Mouse (Mus musculus): ENCODE results near the gene Mrrf.

The Mrrf gene

DNA sequence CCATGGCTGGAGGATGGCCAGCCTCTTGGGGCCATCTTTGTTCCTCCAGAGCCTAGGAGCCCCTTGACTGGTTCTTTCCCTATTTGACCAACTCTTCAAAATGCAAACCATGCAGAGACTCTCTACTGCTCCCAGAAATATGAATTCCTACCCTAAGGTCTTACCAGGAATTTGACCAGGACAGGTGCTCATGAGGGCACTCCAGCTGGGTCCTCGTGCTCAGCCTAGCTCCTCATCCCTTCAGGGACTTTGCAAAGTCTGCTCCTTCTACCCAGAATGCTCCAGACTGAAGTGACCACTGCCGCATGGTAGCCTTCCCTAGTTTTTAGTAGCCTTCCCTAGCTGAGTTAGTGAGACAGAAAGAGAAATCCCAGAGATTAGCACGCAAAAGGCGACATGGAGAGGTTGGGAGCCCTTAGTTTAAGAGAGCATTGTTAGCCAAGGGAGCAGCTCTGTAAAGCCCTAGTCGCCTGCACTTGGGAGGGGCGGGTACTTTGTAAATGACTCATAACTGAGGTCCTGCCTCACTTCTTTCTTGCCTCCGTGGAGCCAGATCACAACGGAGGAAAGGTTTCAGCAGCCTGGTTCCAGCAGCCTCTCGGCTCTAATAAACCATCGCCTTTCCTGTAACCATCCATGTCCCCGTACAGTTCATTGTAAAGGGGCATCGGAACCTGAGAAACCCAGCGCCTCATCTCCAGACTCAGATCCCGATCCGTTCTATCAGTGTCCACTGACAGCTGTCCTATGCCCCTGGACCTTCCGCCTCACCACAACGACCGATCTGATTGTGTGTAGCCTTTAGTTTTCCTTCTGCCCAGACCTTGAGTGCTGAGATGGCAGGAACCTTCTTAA is 65.8 kb downstream of the Mrrf start:
- no peak for DNase-seq (ENCODE audit: low read depth)

GRCm38 (mm10) chr2:36202611-36202880 is 66.4 kb downstream of the Mrrf start:
- no peak for DNase-seq (ENCODE audit: low read depth)

DNA sequence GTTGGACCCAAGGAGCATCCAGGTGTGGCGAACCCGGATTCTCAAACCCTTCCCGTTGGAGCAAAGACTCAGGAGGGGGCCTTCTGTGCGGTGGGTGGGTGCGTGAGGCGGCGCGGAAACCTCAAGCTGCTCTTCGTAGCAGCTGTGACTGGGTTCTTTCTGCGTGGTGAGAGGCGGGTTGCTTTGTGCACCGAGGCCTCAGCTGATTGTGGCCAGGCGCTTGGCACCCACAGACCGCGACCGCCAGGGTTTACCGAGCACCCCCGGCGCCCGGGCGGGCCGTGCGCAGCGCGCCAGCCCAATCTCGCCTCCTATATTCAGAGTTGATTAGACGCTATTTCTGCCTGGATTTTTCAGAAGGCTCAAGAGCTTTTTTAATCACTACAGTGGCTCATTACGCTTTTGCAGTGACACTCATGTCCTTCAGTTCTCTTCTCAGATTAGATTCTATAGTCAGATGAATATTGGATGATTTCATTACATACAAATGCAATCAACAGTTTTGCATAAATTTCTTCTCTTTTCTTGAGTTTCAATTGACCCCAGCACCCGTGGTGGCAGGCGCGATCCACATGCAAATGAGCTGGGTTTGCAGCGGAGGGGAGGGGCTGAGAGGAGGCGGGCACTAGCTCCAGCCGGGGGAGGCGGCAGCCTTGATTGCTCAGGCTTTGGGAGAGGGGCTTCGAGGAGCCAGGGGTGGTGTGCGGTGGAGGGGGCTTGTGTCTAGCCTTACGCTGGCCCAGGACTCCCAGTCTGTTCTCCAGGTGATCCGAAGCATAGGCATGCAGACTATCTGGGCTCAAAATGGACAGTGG is 67.0 kb downstream of the Mrrf start:
- DNase-seq (ENCODE audit: low read depth), result peak; percentile 15

GRCm38 (mm10) chr2:36204595-36204994 is 68.4 kb downstream of the Mrrf start:
- no peak for DNase-seq (ENCODE audit: low read depth)

GRCm38 (mm10) chr2:36207071-36207470 is 70.9 kb downstream of the Mrrf start:
- DNase-seq (ENCODE audit: low read depth), result no peak

GRCm38 (mm10) chr2:36210796-36211195 is 74.6 kb downstream of the Mrrf start:
- DNase-seq (ENCODE audit: low read depth), result no peak

DNA sequence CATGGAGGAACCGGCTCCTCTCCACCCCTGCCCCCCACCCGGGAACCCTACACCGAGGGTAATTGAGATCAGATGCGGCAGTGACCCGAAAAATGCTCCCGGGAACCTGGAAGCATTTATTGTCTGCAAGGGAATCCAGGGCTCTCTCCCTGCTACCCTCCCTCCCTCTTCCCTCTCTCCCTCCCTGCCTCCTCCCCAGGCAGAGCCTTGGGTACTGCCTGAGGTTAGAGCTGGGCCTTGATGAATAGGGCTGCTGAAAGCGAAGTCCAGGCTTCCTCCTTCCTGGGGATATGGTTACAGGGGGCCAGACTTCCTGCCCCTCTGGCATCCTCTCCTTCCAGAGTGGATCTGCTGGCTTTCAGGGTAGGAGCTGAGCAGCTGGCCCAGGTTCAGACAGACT is 75.6 kb downstream of the Mrrf start:
- no peak for DNase-seq (ENCODE audit: low read depth)

- DNase-seq (ENCODE audit: low read depth), result no peak
Observed at GRCm38 (mm10) chr2:36213108-36213507, 76.9 kb downstream of the Mrrf start.

GRCm38 (mm10) chr2:36214023-36214422 is 77.8 kb downstream of the Mrrf start:
- DNase-seq (ENCODE audit: low read depth), result peak; percentile 87

DNA sequence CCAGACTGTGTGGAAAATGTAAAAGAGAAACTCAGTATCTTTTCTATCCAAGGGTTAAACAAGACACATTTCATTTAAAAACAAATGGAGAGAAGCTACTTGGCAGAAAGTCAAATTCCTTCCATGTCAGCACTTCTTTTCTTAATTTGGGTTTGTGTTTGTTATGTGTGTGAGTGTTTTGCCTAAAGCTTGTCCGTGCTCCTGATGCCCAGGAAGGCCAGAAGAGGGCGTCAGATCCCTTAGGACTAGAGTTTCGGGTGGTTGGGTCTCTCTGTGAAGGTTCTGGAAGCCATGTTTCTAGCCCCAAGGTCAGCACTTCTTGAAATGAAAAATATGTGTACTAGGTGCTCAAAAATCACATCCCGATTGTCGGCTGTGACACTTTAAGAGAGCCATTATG is 78.2 kb downstream of the Mrrf start:
- no peak for DNase-seq (ENCODE audit: low read depth)

- DNase-seq (ENCODE audit: low read depth), result no peak
Observed at GRCm38 (mm10) chr2:36215203-36215739, 79.1 kb downstream of the Mrrf start.

DNA sequence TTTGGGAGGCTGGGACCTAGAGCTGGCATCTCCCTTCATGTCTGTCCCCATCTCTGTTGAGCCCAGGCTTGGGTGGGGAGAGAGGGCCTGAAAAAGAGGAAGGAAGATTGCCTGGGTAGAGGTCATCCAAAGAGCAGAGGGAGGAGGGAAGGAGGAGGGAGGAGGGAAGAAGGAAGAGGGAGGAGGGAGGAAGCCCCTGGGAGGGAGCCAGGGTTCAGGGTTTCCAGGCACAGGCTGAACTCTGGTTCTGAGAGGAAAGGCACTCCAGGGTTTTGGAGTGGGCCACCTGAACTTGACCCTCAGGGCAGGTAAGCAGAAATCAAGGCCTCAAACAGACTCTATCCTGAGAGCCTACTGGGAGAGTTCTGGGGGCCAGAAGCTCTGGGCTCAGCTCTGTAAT is 80.4 kb downstream of the Mrrf start:
- no peak for DNase-seq (ENCODE audit: low read depth)

- no peak for DNase-seq (ENCODE audit: low read depth)
Observed at GRCm38 (mm10) chr2:36216953-36217573, 80.9 kb downstream of the Mrrf start.

DNA sequence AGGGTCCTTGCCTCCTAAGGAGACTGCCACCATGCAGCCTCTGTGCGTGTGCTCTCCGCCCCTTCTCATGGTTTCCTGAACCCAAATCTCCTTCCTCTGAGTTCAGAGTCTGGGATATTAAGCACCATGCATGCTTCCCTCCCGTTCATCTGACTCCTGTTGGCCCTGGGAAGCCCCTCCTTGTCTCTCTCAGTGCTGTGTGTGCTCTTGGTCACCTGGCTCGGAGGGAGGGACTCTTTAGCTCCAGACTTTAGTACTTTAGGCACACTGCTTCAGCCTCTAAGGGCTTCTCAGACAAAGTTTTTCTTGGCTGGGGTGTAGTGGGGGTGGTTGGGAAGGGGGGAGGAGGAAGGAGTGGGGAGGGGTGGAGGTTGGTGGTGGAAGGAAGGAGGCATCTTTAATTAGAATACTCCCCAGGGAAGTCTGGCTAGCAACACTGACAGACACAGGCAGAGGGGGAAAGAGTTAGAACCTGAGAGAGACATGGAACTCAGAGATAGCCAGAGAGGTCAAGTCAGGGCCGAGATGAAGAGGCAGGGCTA is 81.6 kb downstream of the Mrrf start:
- no peak for DNase-seq (ENCODE audit: low read depth)

GRCm38 (mm10) chr2:36220106-36220505 is 83.9 kb downstream of the Mrrf start:
- no peak for DNase-seq (ENCODE audit: low read depth)

- DNase-seq (ENCODE audit: low read depth), result no peak
Observed at GRCm38 (mm10) chr2:36220891-36221290, 84.7 kb downstream of the Mrrf start.

DNA sequence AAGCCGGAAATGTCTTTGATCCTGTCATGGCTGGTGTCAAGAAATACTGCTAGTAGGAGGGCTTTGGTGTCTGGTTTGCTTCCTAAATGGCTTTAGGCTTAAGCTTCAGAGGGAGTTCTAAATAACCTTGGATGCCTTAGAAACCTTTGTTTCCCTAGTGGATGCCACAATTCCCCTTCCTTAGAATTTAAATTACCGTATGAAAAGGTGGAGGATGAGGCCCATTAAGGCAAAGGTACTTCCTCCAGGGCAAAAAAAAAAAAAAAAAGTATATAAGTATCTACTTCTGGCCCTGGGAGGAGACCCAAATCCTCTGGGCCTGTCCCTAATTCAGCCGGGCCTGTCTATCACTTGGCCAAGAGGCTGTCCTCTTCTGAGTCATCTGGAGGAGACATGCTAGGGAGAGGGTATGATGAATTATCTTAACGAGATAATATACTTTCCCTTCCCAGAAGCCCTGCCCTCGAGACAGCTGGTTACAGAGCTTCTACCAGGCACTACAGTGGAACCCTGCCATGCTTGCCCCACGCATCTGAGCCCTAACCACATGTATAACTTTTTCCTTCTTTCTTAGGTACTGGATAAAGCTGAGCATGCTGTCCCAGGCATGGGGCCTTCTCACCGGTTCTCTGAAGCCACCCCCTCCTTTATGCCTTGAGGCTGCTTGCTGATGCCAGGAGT is 86.1 kb downstream of the Mrrf start:
- DNase-seq (ENCODE audit: low read depth), result no peak

- no peak for DNase-seq (ENCODE audit: low read depth)
Observed at GRCm38 (mm10) chr2:36223436-36223835, 87.2 kb downstream of the Mrrf start.

GRCm38 (mm10) chr2:36224153-36224552 is 88.0 kb downstream of the Mrrf start:
- no peak for DNase-seq (ENCODE audit: low read depth)

GRCm38 (mm10) chr2:36224599-36224998 is 88.4 kb downstream of the Mrrf start:
- no peak for DNase-seq (ENCODE audit: low read depth)

DNA sequence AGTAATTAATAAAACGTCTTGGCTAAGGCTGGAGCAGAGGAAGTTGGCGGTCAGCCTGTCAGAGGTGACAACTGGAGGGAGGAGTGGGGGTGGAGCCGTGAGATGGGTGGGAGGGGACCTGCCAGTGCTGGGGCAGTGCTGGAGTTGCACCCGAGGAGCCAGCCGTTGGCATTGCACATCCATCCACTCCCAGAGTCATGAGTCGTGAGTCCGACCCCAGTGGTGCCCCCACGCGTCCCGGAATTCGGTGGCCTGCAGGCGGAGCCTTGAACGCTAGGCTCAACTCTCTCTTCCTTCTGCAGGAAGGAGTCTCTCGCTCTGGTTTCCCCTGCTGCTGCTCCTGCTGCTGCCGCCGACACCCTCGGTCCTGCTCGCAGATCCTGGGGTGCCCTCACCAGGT is 94.2 kb downstream of the Mrrf start, which contains the start of gene Ptgs1:
Gene Ptgs1, plus strand, starts transcription at position 61 of the 400 bp plus-strand sequence.
- no peak for DNase-seq (ENCODE audit: low read depth)

GRCm38 (mm10) chr2:36230967-36231366 is 94.8 kb downstream of the Mrrf start:
- DNase-seq (ENCODE audit: low read depth), result no peak
